Mouse (Mus musculus): Measurements from ENCODE around the gene Cideb. TPM values are rescaled to one million over a fixed set of nuclear protein-coding genes. Genes with fewer than 3 reads are reported as not detected.

Gene Cideb
- total and polyA plus RNA-seq, 3 experiments = 0.53 to 2.4 TPM; not detected in 1

- H3K4me1 ChIP-seq (ENCODE audit: control insufficient read depth in 1 of 2, insufficient read depth in 2 of 2, low read length in 2 of 2) = peaks cover 15 to 18% of the 10 kb centered on the region in 2 experiments
- H3K79me2 ChIP-seq (ENCODE audit: control insufficient read depth, insufficient read depth, low read length, poor library complexity) = peaks cover 2% of the 10 kb centered on the region; the same call in 1 of the 2 replicates
- peak overlapping the region; percentile 88 for H3K27ac ChIP-seq (ENCODE audit: control insufficient read depth, low read depth, low read length)
- H3K36me3 ChIP-seq (ENCODE audit: control insufficient read depth in 1 of 2, insufficient read depth in 2 of 2, low read length in 2 of 2) = peaks cover 0 to 19% of the 10 kb centered on the region in 2 experiments; a peak in 2 of 4 replicates
- peak; percentile 90 for DNase-seq (ENCODE audit: low read depth, low spot score)
- no peak overlapping the region for H3K4me3 ChIP-seq (ENCODE audit: control insufficient read depth in 1 of 2, insufficient read depth in 1 of 2, low read depth in 2 of 2, low read length in 2 of 2)
- H3K9me3 ChIP-seq (replicated peaks; ENCODE audit: insufficient read depth, low read length) = no peaks in the 10 kb centered on the region
- H3K27me3 ChIP-seq (ENCODE audit: control insufficient read depth in 1 of 2, insufficient read depth in 2 of 2, low read length in 2 of 2) = no peaks in the 10 kb centered on the region
- no peak overlapping the region for H3K9ac ChIP-seq (ENCODE audit: control insufficient read depth, low read depth, low read length, poor library complexity, severe bottlenecking)
- TF ChIP-seq TBP (IDR thresholded peaks at IDR 0.05; ENCODE audit: low read depth, low read length) = no peak; the same call in 1 of the 2 replicates
- TF ChIP-seq GATA1 (IDR thresholded peaks at IDR 0.05; ENCODE audit: low read depth, low read length) = peak; percentile 68
- TF ChIP-seq NELFE (IDR thresholded peaks at IDR 0.05; ENCODE audit: low read depth, low read length) = peak; percentile 34; the same call in 1 of the 2 replicates
- no peak for TF ChIP-seq MEF2A (IDR thresholded peaks at IDR 0.05; ENCODE audit: extremely low read depth, insufficient replicate concordance, low read depth, low read length, poor library complexity, severe bottlenecking)
- no peak for TF ChIP-seq ZMIZ1 (IDR thresholded peaks at IDR 0.05; ENCODE audit: low read depth, low read length)
- TF ChIP-seq BHLHE40 (IDR thresholded peaks at IDR 0.05; ENCODE audit: borderline replicate concordance, low read depth, low read length) = peak; percentile 77; the same call in 1 of the 2 replicates
- TF ChIP-seq UBTF (IDR thresholded peaks at IDR 0.05; ENCODE audit: borderline replicate concordance, insufficient read depth, low read depth, low read length) = no peak
- no peak for TF ChIP-seq ELF1 (IDR thresholded peaks at IDR 0.05; ENCODE audit: low read depth, low read length)
- peak; percentile 97 for TF ChIP-seq ETS1 (IDR thresholded peaks at IDR 0.05; ENCODE audit: low read depth, low read length)
- 0 out of 2 replicates have a peak, but pooled peaks have one; percentile 39 for TF ChIP-seq HCFC1 (IDR thresholded peaks at IDR 0.05; ENCODE audit: low read depth, low read length)
- TF ChIP-seq ZC3H11A (IDR thresholded peaks at IDR 0.05; ENCODE audit: low read depth, low read length) = no peak
- no peak for TF ChIP-seq SMC3 (IDR thresholded peaks at IDR 0.05; ENCODE audit: low read depth, low read length)
- TF ChIP-seq MYB (IDR thresholded peaks at IDR 0.05; ENCODE audit: low read depth, low read length) = no peak
- peak; percentile 90 for TF ChIP-seq SIN3A (IDR thresholded peaks at IDR 0.05; ENCODE audit: low read length)
- TF ChIP-seq MAZ (IDR thresholded peaks at IDR 0.05; ENCODE audit: low read depth, low read length) = 0 out of 2 replicates have a peak, but pooled peaks have one; percentile 15
- TF ChIP-seq EP300 (IDR thresholded peaks at IDR 0.05; ENCODE audit: low read depth in 1 of 2, low read length in 2 of 2) = peak; percentile 70 to 80
- no peak for TF ChIP-seq USF2 (IDR thresholded peaks at IDR 0.05; ENCODE audit: borderline replicate concordance in 1 of 2, insufficient read depth in 1 of 2, low read depth in 1 of 2, low read length in 2 of 2)
- TF ChIP-seq USF1 (IDR thresholded peaks at IDR 0.05; ENCODE audit: low read depth, low read length) = no peak
- TF ChIP-seq MAX (IDR thresholded peaks at IDR 0.05; ENCODE audit: low read length) = peak; percentile 53; the same call in 1 of the 2 replicates
- no peak for TF ChIP-seq ZKSCAN1 (IDR thresholded peaks at IDR 0.05; ENCODE audit: low read depth, low read length)
- TF ChIP-seq POLR2AphosphoS5 (IDR thresholded peaks at IDR 0.05; ENCODE audit: borderline replicate concordance, low read depth, low read length) = no peak
- no peak for TF ChIP-seq CHD2 (IDR thresholded peaks at IDR 0.05; ENCODE audit: low read length)
- TF ChIP-seq POLR2A (IDR thresholded peaks at IDR 0.05; ENCODE audit: control insufficient read depth in 1 of 2, insufficient read depth in 1 of 2, low read depth in 1 of 2, low read length in 2 of 2, poor library complexity in 1 of 2) = no peak
- peak; percentile 80; the same call in 1 of the 2 replicates for TF ChIP-seq MXI1 (IDR thresholded peaks at IDR 0.05; ENCODE audit: low read depth, low read length)
- peak; percentile 60; the same call in 1 of the 2 replicates for TF ChIP-seq RCOR1 (IDR thresholded peaks at IDR 0.05; ENCODE audit: low read depth, low read length)
- TF ChIP-seq ZNF384 (IDR thresholded peaks at IDR 0.05; ENCODE audit: low read depth, low read length) = no peak
- no peak for TF ChIP-seq KAT2A (conservative IDR thresholded peaks at IDR 0.05; ENCODE audit: low read depth, low read length)
- TF ChIP-seq RAD21 (IDR thresholded peaks at IDR 0.05; ENCODE audit: low read depth, low read length) = no peak
- no peak for TF ChIP-seq POLR2AphosphoS2 (IDR thresholded peaks at IDR 0.05; ENCODE audit: low read length)
- TF ChIP-seq MYC (IDR thresholded peaks at IDR 0.05; ENCODE audit: low read depth, low read length) = peak; percentile 73
- TF ChIP-seq TAL1 (IDR thresholded peaks at IDR 0.05; ENCODE audit: low read length) = peak; percentile 43; the same call in 1 of the 2 replicates
- TF ChIP-seq CTCF (IDR thresholded peaks at IDR 0.05 in 2 of 3, conservative IDR thresholded peaks at IDR 0.05 in 1 of 3; ENCODE audit: control insufficient read depth in 1 of 3, insufficient read depth in 1 of 3, low read depth in 2 of 3, low read length in 3 of 3, poor library complexity in 1 of 3, severe bottlenecking in 1 of 3) = no peak
- no peak for TF ChIP-seq CHD1 (IDR thresholded peaks at IDR 0.05; ENCODE audit: low read depth, low read length)
- TF ChIP-seq E2F4 (IDR thresholded peaks at IDR 0.05; ENCODE audit: borderline replicate concordance, low read depth, low read length) = no peak
- peak; percentile 68; the same call in 1 of the 2 replicates for TF ChIP-seq GABPA (IDR thresholded peaks at IDR 0.05; ENCODE audit: low read depth, low read length)
- peak; percentile 64; the same call in 1 of the 2 replicates for TF ChIP-seq MAFK (IDR thresholded peaks at IDR 0.05; ENCODE audit: borderline replicate concordance, low read depth, low read length)
- peak; percentile 51; the same call in 1 of the 2 replicates for TF ChIP-seq NRF1 (IDR thresholded peaks at IDR 0.05; ENCODE audit: insufficient read depth, low read depth, low read length, poor library complexity, severe bottlenecking)
Observed at GRCm38 (mm10) chr14:55723433-55723832, 34.8 kb downstream of the Cideb start.
